Mouse (Mus musculus): ENCODE measurements around the gene Fscn2.
"Not testable (repeated sequence)": the region's sequence is repeated elsewhere in the genome, so short reads cannot be mapped to it uniquely, and the experiment has no call there.

Fscn2 gene

GRCm38 (mm10) chr11:120399319-120399718, 38.0 kb downstream of the Fscn2 start:
- DNase-seq (ENCODE audit: low read depth, low spot score) = no peak

DNA sequence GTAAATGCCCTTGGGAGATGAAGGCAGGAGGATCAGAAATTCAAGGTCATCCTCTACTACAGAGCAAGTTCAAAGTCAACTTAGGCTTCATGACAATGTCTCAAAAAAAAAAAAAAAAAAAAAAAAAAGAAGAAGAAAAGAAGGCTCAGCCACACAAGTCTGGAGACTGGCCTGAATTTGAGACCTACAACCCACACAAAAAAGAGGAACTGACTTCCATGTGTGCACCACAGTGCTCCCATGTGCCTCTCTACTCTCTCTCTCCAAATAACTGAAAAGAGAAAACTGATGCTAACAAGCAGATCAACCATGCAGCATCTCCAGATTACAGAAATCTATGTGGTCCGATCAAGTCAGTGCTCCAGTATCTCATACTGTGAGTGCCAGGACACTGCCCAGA, 43.5 kb downstream of the Fscn2 start:
- DNase-seq (ENCODE audit: low read depth, low spot score) = no peak

DNA sequence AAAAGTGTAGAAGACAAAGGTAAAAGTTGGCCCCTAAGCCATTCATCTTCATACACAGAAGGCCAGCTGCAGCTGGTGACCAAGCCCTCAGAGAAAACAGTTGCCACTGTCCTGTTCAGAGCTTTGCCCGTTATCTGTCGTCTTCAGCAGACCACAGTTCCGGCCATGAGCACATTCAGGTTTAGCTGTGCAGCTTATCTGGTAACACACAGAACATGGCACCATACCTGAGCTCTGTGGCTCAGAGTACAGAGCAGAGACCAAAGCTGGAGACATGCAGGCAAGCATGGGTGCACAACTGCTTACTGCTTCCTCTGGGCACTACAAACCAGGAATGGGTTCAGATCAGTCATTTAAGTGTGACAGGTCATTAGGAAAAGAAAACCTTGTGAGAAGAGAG, 44.5 kb downstream of the Fscn2 start:
- DNase-seq (ENCODE audit: low read depth, low spot score) = no peak

DNA sequence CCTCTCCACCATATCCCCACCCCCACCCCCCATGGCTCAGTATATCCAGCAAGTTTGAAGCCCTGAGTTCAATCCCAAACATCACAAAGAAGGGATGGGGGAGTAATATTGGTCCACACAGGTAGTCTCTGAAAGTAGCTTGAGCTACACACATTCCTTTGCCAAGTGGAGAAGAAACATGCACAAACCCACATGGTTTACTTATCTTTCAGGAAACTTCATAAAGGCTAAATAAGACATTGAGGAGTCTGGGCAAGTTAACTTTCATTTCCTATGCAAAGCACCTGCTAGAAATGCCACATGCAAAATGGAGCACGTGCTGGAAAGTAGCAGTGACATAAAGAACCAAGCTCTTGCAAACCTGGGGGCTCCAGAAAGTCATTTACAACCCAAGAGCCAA, 45.1 kb downstream of the Fscn2 start:
- DNase-seq (ENCODE audit: low read depth, low spot score) = no peak

- not testable (repeated sequence) for DNase-seq (ENCODE audit: low read depth, low spot score)
Measured at GRCm38 (mm10) chr11:120413621-120414020, 52.3 kb downstream of the Fscn2 start.
